Mouse (Mus musculus) urinary bladder, postnatal 25 days (tissue): Measurements from ENCODE around the gene Olfr571.

Experiments
- DNase-seq: peaks from one replicate; pipeline ENCODE4 v3.0.0; 2022; ENCODE audit warnings: low spot score

Gene Olfr571

GRCm38 (mm10) chr7:102917032-102917875 is at the start of gene Olfr571:
Gene Olfr571, minus strand, starts transcription at chr7:102917536.
- no peak for DNase-seq

GRCm38 (mm10) chr7:102962360-102962759 is 45.0 kb upstream of the Olfr571 start, which contains the start of gene Olfr576:
Gene Olfr576, plus strand, starts transcription at chr7:102962660.
- no peak for DNase-seq

- DNase-seq: no peak
Measured at GRCm38 (mm10) chr7:102958593-102958992, 41.3 kb upstream of the Olfr571 start, which contains the start of gene Olfr575. Gene Olfr575, minus strand, starts transcription at chr7:102958775.

GRCm38 (mm10) chr7:102958137-102958536 is 40.8 kb upstream of the Olfr571 start:
- no peak for DNase-seq

- DNase-seq: no peak
Measured at GRCm38 (mm10) chr7:102950732-102951131, 33.4 kb upstream of the Olfr571 start.

- DNase-seq: no peak
Measured at GRCm38 (mm10) chr7:102948167-102948566, 30.8 kb upstream of the Olfr571 start, which contains the start of gene Olfr574. Gene Olfr574, plus strand, starts transcription at chr7:102948467.

- DNase-seq: no peak
Measured at GRCm38 (mm10) chr7:102943417-102943816, 26.1 kb upstream of the Olfr571 start.

- DNase-seq: no peak
Measured at GRCm38 (mm10) chr7:102942475-102942874, 25.1 kb upstream of the Olfr571 start, which contains the start of gene Olfr573-ps1. Gene Olfr573-ps1, minus strand, starts transcription at chr7:102942575.

GRCm38 (mm10) chr7:102927105-102927504 is 9.8 kb upstream of the Olfr571 start:
- DNase-seq: no peak

GRCm38 (mm10) chr7:102924109-102924508 is 6.8 kb upstream of the Olfr571 start, which contains the start of gene Olfr572:
Gene Olfr572, plus strand, starts transcription at chr7:102924409.
- DNase-seq: no peak

GRCm38 (mm10) chr7:102919632-102920031 is 2.3 kb upstream of the Olfr571 start:
- no peak for DNase-seq

GRCm38 (mm10) chr7:102916405-102916804 is 931 bp downstream of the Olfr571 start:
- DNase-seq: no peak

GRCm38 (mm10) chr7:102915261-102915660 is 2.1 kb downstream of the Olfr571 start:
- DNase-seq: no peak

GRCm38 (mm10) chr7:102890782-102891181 is 26.6 kb downstream of the Olfr571 start, which contains the start of gene Olfr569:
Gene Olfr569, minus strand, starts transcription at chr7:102890882.
- DNase-seq: no peak

GRCm38 (mm10) chr7:102876822-102877221 is 40.5 kb downstream of the Olfr571 start, which contains the start of gene Olfr568:
Gene Olfr568, plus strand, starts transcription at chr7:102877122.
- DNase-seq: no peak

GRCm38 (mm10) chr7:102858665-102859064 is 58.7 kb downstream of the Olfr571 start, which contains the start of gene Olfr566:
Gene Olfr566, minus strand, starts transcription at chr7:102858765.
- DNase-seq: no peak

- no peak for DNase-seq
Measured at GRCm38 (mm10) chr7:102855807-102856206, 61.5 kb downstream of the Olfr571 start.
